Mouse (Mus musculus) left cerebral cortex, postnatal 4 days (tissue): ENCODE measurements at regions not wholly inside any gene's neighbourhood (a gene's known extent, or its start where the extent isn't known, plus 50 kb on each side); places are given as distances from the start of the nearest gene placed in this dataset.

Experiments
- DNase-seq: peaks from one replicate; pipeline ENCODE4 v3.0.0-alpha.2; 2022
- intact Hi-C: fragments of 180-260 bp; cut with DNase I; formaldehyde crosslinking; loops from one replicate; pipeline ENCODE4 v1.15.1; 2025

DNA sequence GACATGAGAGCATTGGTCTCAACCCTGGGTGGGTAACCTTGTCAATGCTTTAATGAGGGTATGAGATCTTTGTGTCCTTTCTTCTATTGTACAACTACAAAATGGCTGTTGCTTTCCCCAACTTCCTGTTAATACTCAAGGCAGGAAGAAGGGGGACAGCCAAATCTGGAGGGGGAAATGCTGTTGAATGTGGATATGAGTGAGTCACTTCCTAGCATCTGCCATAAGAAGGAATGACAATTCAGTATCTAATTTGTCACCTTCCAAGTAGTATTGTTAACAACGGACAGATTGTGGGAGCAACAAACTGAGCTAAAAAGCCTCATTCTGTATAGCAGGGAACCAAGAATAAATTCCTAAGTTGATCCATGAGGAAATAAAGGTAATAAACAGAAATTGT, 309.2 kb upstream of the Aco1 start:
- DNase-seq: no peak
- intact Hi-C loops: no loop called here
